12 mouse cellular contexts compared by ENCODE assay signal in the genomic region with DNA sequence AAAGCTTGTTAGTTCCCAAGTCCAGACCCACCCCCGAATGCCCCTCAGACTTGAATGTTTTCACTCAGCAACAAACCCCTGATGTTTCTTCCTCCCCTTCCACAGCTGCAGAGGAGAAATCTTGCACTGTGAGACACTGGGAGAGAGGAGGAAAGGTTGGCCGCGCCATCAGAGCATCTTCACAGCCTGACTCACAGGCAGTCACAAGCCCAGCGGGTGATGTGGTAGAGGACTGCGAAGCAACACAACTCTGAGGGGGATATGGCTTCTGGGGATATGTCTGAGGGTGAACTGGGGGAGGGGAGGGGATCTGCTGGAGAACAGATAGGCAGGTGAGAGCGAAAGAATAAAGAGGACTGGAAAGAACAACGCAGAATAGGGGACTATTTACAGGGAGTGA. TPM values are rescaled to one million over a fixed set of nuclear protein-coding genes. Genes with fewer than 3 reads are reported as not detected.
A peak's percentile ranks its signal among the peaks of the same experiment; 100 is the strongest.
DNase-seq lines count a peak whose midpoint lies in the region; ATAC-seq and TF ChIP-seq lines count a peak whose summit lies in the region.
"Had no signal": no experiment of that assay in that cellular context is flagged by ENCODE, and none has a peak within 500 bp of the region (broad histone marks: within the 10 kb centered on the region; RNA-seq: fewer than 3 reads in every experiment).

No protein-coding gene starts in this region.

- intact Hi-C loops in left cerebral cortex, adult 2 months (cut with DNase I) = loop anchor here (5.0 kb wide), 2 partner anchors 41 to 56 kb away; partner anchors contain the start of genes Fdps and Gm43738
- intact Hi-C loops in left cerebral cortex, postnatal 10 days (cut with DNase I) = loop anchor here (2.0 to 5.0 kb wide), 2 partner anchors 41 to 68 kb away; no protein-coding TSS in a partner anchor

- peak overlapping the region; percentile 63 for H3K4me3 ChIP-seq in left cerebral cortex, adult 2 months
- H3K4me3 ChIP-seq in embryonic facial prominence, embryonic 13.5 days = peak overlapping the region; percentile 69
- H3K4me3 ChIP-seq in hindbrain, embryonic 14.5 days (replicated peaks; ENCODE audit: low read length) = peak overlapping the region; percentile 93
- H3K4me3 ChIP-seq in midbrain, embryonic 14.5 days (replicated peaks; ENCODE audit: low read depth, low read length) = peak overlapping the region; percentile 81

- DNase-seq in left cerebral cortex, adult 2 months (ENCODE audit: extremely low spot score in 1 of 2, low spot score in 2 of 2) = no peak
- DNase-seq in left cerebral cortex, postnatal 10 days (ENCODE audit: extremely low spot score in 1 of 2, low spot score in 2 of 2) = no peak
- DNase-seq in hindbrain, embryonic 14.5 days (ENCODE audit: low spot score) = no peak
- DNase-seq in midbrain, embryonic 14.5 days = peak; percentile 38
- no peak for DNase-seq in layer of hippocampus, adult 18-20 months (ENCODE audit: low spot score in 2 of 2)
- DNase-seq in gastrocnemius, postnatal 4 days (ENCODE audit: low spot score in 2 of 2) = no peak
- no peak for DNase-seq in cerebellum, postnatal 25 days
- DNase-seq: gastrocnemius, postnatal 25 days had no signal

- no peaks in the 10 kb centered on the region for H3K9me3 ChIP-seq in embryonic facial prominence, embryonic 13.5 days
- H3K9me3 ChIP-seq in hindbrain, embryonic 14.5 days (ENCODE audit: control insufficient read depth, low read length) = no peaks in the 10 kb centered on the region
- no peaks in the 10 kb centered on the region for H3K9me3 ChIP-seq in midbrain, embryonic 14.5 days (ENCODE audit: control insufficient read depth, low read length)
- H3K9me3 ChIP-seq: liver, embryonic 15.5 days had no signal

- no peak overlapping the region for H3K9ac ChIP-seq in embryonic facial prominence, embryonic 13.5 days
- H3K9ac ChIP-seq in hindbrain, embryonic 14.5 days = peak overlapping the region; percentile 86
- peak overlapping the region; percentile 74 for H3K9ac ChIP-seq in midbrain, embryonic 14.5 days (replicated peaks; ENCODE audit: low read length)
- H3K9ac ChIP-seq: liver, embryonic 15.5 days had no signal

- no peaks in the 10 kb centered on the region for H3K36me3 ChIP-seq in embryonic facial prominence, embryonic 13.5 days
- H3K36me3 ChIP-seq in hindbrain, embryonic 14.5 days (replicated peaks; ENCODE audit: control insufficient read depth, insufficient read depth) = peaks cover 3% of the 10 kb centered on the region; the same call in 1 of the 2 replicates
- H3K36me3 ChIP-seq in midbrain, embryonic 14.5 days (ENCODE audit: control insufficient read depth, insufficient read depth, low read length) = no peaks in the 10 kb centered on the region
- H3K36me3 ChIP-seq: liver, embryonic 15.5 days had no signal

- no peak for ATAC-seq in embryonic facial prominence, embryonic 13.5 days (ENCODE audit: insufficient number of reproducible peaks, insufficient read depth, low FRiP score, low TSS enrichment, low read depth)
- no peak for ATAC-seq in hindbrain, embryonic 14.5 days (ENCODE audit: low FRiP score)
- no peak for ATAC-seq in midbrain, embryonic 14.5 days (ENCODE audit: low FRiP score, low TSS enrichment)

- no peak for TF ChIP-seq CTCF in left cerebral cortex, adult 2 months (IDR thresholded peaks at IDR 0.05)

- H3K4me2 ChIP-seq in embryonic facial prominence, embryonic 13.5 days = peak overlapping the region; percentile 99; the same call in 1 of the 2 replicates
- H3K4me2 ChIP-seq in hindbrain, embryonic 14.5 days (replicated peaks) = peak overlapping the region; percentile 93
- peak overlapping the region; percentile 89 for H3K4me2 ChIP-seq in midbrain, embryonic 14.5 days (ENCODE audit: low read length)

- 22% methylated on average over 7 of the region's 7 CpGs for WGBS in embryonic facial prominence, embryonic 13.5 days
- 16% methylated on average over 7 of the region's 7 CpGs for WGBS in hindbrain, embryonic 14.5 days
- WGBS in midbrain, embryonic 14.5 days = 20% methylated on average over 7 of the region's 7 CpGs

- peak overlapping the region; percentile 28; the same call in 1 of the 2 replicates for H3K27ac ChIP-seq in left cerebral cortex, adult 2 months
- H3K27ac ChIP-seq in embryonic facial prominence, embryonic 13.5 days = no peak overlapping the region
- peak overlapping the region; percentile 38; the same call in 1 of the 2 replicates for H3K27ac ChIP-seq in hindbrain, embryonic 14.5 days
- H3K27ac ChIP-seq in midbrain, embryonic 14.5 days (replicated peaks; ENCODE audit: low read depth, low read length) = 0 out of 2 replicates have a peak overlapping the region, but pooled peaks have one; percentile 50
- H3K27ac ChIP-seq: liver, embryonic 15.5 days had no signal

- peaks cover 19% of the 10 kb centered on the region for H3K4me1 ChIP-seq in embryonic facial prominence, embryonic 13.5 days
- peaks cover 23% of the 10 kb centered on the region; the same call in 1 of the 2 replicates for H3K4me1 ChIP-seq in hindbrain, embryonic 14.5 days (replicated peaks; ENCODE audit: control insufficient read depth, insufficient read depth, low read length)
- peaks cover 18% of the 10 kb centered on the region for H3K4me1 ChIP-seq in midbrain, embryonic 14.5 days (ENCODE audit: control insufficient read depth, insufficient read depth, low read length)

- peaks cover 26% of the 10 kb centered on the region for H3K27me3 ChIP-seq in embryonic facial prominence, embryonic 13.5 days
- H3K27me3 ChIP-seq in hindbrain, embryonic 14.5 days (ENCODE audit: control insufficient read depth, insufficient read depth, low read length) = no peaks in the 10 kb centered on the region
- H3K27me3 ChIP-seq in midbrain, embryonic 14.5 days (ENCODE audit: control insufficient read depth, insufficient read depth, low read length) = no peaks in the 10 kb centered on the region

RNA-seq across cellular contexts. Expression of gene Hcn3, which starts 1.3 kb away (rescaled TPM):
- total RNA-seq in left cerebral cortex, adult 2 months (2021) = 10 to 100 TPM; 14.9 to 20.9 TPM
- 10 to 100 TPM; 37.0 to 48.6 TPM for total RNA-seq in left cerebral cortex, postnatal 10 days (2021)
- 3.6 and 4.3 TPM in 2 replicates for polyA plus RNA-seq in embryonic facial prominence, embryonic 13.5 days (2015; fragmentation: Nextera tagmentation; extraction: Ambion mirVana)
- polyA plus RNA-seq in hindbrain, embryonic 14.5 days (2014; fragmentation: Nextera tagmentation; extraction: Ambion mirVana) = 29.9 and 36.8 TPM in 2 replicates
- 23.6 and 30.7 TPM in 2 replicates for polyA plus RNA-seq in midbrain, embryonic 14.5 days (2014; fragmentation: Nextera tagmentation; extraction: Ambion mirVana)
- 10 to 100 TPM in 1 of 2 experiments, 1 to 10 TPM in 1; 9.6 to 13.1 TPM for total RNA-seq in layer of hippocampus, adult 18-20 months (2021)
- under 1 TPM; 0.39 to 0.91 TPM for total RNA-seq in gastrocnemius, postnatal 4 days (2021)

RNA-seq across cellular contexts. Expression of gene Clk2, which starts 5.9 kb away (rescaled TPM):
- 10 to 100 TPM; 45.6 to 46.3 TPM for total RNA-seq in left cerebral cortex, adult 2 months (2021)
- 10 to 100 TPM; 42.3 to 47.3 TPM for total RNA-seq in left cerebral cortex, postnatal 10 days (2021)
- polyA plus RNA-seq in embryonic facial prominence, embryonic 13.5 days (2015; fragmentation: Nextera tagmentation; extraction: Ambion mirVana) = 39.9 and 41.8 TPM in 2 replicates
- 19.0 and 19.2 TPM in 2 replicates for polyA plus RNA-seq in hindbrain, embryonic 14.5 days (2014; fragmentation: Nextera tagmentation; extraction: Ambion mirVana)
- 22.0 and 24.6 TPM in 2 replicates for polyA plus RNA-seq in midbrain, embryonic 14.5 days (2014; fragmentation: Nextera tagmentation; extraction: Ambion mirVana)
- total RNA-seq in layer of hippocampus, adult 18-20 months (2021) = 10 to 100 TPM; 42.3 to 43.5 TPM
- total RNA-seq in gastrocnemius, postnatal 4 days (2021) = 10 to 100 TPM; 31.1 to 39.0 TPM

RNA-seq across cellular contexts. Expression of gene Scamp3, which starts 18.6 kb away (rescaled TPM):
- 10 to 100 TPM; 64.0 to 64.7 TPM for total RNA-seq in left cerebral cortex, adult 2 months (2021)
- total RNA-seq in left cerebral cortex, postnatal 10 days (2021) = 10 to 100 TPM; 80.5 to 81.1 TPM
- 115 and 125 TPM in 2 replicates for polyA plus RNA-seq in embryonic facial prominence, embryonic 13.5 days (2015; fragmentation: Nextera tagmentation; extraction: Ambion mirVana)
- 128 and 134 TPM in 2 replicates for polyA plus RNA-seq in hindbrain, embryonic 14.5 days (2014; fragmentation: Nextera tagmentation; extraction: Ambion mirVana)
- 104 and 123 TPM in 2 replicates for polyA plus RNA-seq in midbrain, embryonic 14.5 days (2014; fragmentation: Nextera tagmentation; extraction: Ambion mirVana)
- total RNA-seq in layer of hippocampus, adult 18-20 months (2021) = 10 to 100 TPM; 68.5 to 69.8 TPM
- 10 to 100 TPM; 41.8 to 43.1 TPM for total RNA-seq in gastrocnemius, postnatal 4 days (2021)

RNA-seq across cellular contexts. Expression of gene Pklr, which starts 22.7 kb away (rescaled TPM):
- total RNA-seq in left cerebral cortex, adult 2 months (2021) = not detected
- total RNA-seq in left cerebral cortex, postnatal 10 days (2021) = not detected
- 2.0 TPM in 1 of 2 replicates, not detected in the other for polyA plus RNA-seq in embryonic facial prominence, embryonic 13.5 days (2015; fragmentation: Nextera tagmentation; extraction: Ambion mirVana)
- 0.11 TPM in 1 of 2 replicates, not detected in the other for polyA plus RNA-seq in hindbrain, embryonic 14.5 days (2014; fragmentation: Nextera tagmentation; extraction: Ambion mirVana)
- 0.07 and 0.29 TPM in 2 replicates for polyA plus RNA-seq in midbrain, embryonic 14.5 days (2014; fragmentation: Nextera tagmentation; extraction: Ambion mirVana)
- total RNA-seq in layer of hippocampus, adult 18-20 months (2021) = under 1 TPM in 1 of 2 experiments, not detected in 1; 0.15 TPM
- total RNA-seq in gastrocnemius, postnatal 4 days (2021) = 1 to 10 TPM in 1 of 2 experiments, not detected in 1; 1.1 TPM
- total RNA-seq: gastrocnemius, postnatal 25 days; heart, postnatal 25 days; layer of hippocampus, postnatal 14 days had no signal

RNA-seq across cellular contexts. Expression of gene Fam189b, which starts 24.3 kb away (rescaled TPM):
- 10 to 100 TPM; 56.9 to 60.4 TPM for total RNA-seq in left cerebral cortex, adult 2 months (2021)
- total RNA-seq in left cerebral cortex, postnatal 10 days (2021) = 10 to 100 TPM; 59.6 to 66.2 TPM
- 31.5 and 32.6 TPM in 2 replicates for polyA plus RNA-seq in embryonic facial prominence, embryonic 13.5 days (2015; fragmentation: Nextera tagmentation; extraction: Ambion mirVana)
- polyA plus RNA-seq in hindbrain, embryonic 14.5 days (2014; fragmentation: Nextera tagmentation; extraction: Ambion mirVana) = 32.9 and 33.3 TPM in 2 replicates
- 25.0 and 25.3 TPM in 2 replicates for polyA plus RNA-seq in midbrain, embryonic 14.5 days (2014; fragmentation: Nextera tagmentation; extraction: Ambion mirVana)
- total RNA-seq in layer of hippocampus, adult 18-20 months (2021) = 10 to 100 TPM; 49.0 to 59.9 TPM
- total RNA-seq in gastrocnemius, postnatal 4 days (2021) = 10 to 100 TPM; 19.2 to 22.1 TPM

Comparison
In these comparisons a context has a peak if more than half of its experiments do, and no peak if none do; other contexts are left out.
1. RNA of gene Hcn3, which starts 1.3 kb away (total RNA-seq): 37.0 to 48.6 TPM in left cerebral cortex, postnatal 10 days, 14.9 to 20.9 TPM in left cerebral cortex, adult 2 months and 9.6 to 13.1 TPM in layer of hippocampus, adult 18-20 months; 0.39 to 0.91 TPM in gastrocnemius, postnatal 4 days; every median in the first group is over 4 times any median in the second.
2. Peak in every context shown above with its lines, with median percentiles within 50 percentile points of each other: H3K4me3 ChIP-seq and H3K4me2 ChIP-seq.